In genomic region chr19:7419134-7419533, GRCm38 (mm10) we compare ENCODE assay signal across 8 mouse cellular contexts. TPM values are rescaled to one million over a fixed set of nuclear protein-coding genes. Genes with fewer than 3 reads are reported as not detected.
DNase-seq lines count a peak whose midpoint lies in the region; ATAC-seq lines count a peak whose summit lies in the region.

No protein-coding gene starts in this region.

- no peaks in the 10 kb centered on the region for H3K27me3 ChIP-seq in heart, embryonic 14.5 days (ENCODE audit: control insufficient read depth, insufficient read depth, low read length)
- peaks cover 35% of the 10 kb centered on the region for H3K27me3 ChIP-seq in liver, embryonic 15.5 days

- no peaks in the 10 kb centered on the region for H3K9me3 ChIP-seq in heart, embryonic 14.5 days (ENCODE audit: control insufficient read depth, low read length)
- no peaks in the 10 kb centered on the region for H3K9me3 ChIP-seq in liver, embryonic 15.5 days (replicated peaks)

- peak overlapping the region in 1 of 2 experiments; percentile 1; a peak in 1 of 4 replicates for H3K27ac ChIP-seq in heart, embryonic 14.5 days (replicated peaks in 1 of 2; ENCODE audit: control insufficient read depth in 1 of 2, insufficient read depth in 1 of 2, low read depth in 2 of 2, low read length in 2 of 2)
- H3K27ac ChIP-seq in liver, embryonic 15.5 days (replicated peaks), result peak overlapping the region; percentile 25; the same call in 1 of the 2 replicates

- H3K4me2 ChIP-seq in heart, embryonic 14.5 days (ENCODE audit: low read length), result peak overlapping the region; percentile 81
- H3K4me2 ChIP-seq in liver, embryonic 15.5 days, result peak overlapping the region; percentile 88

- peak overlapping the region; percentile 80 to 84 for H3K4me3 ChIP-seq in heart, embryonic 14.5 days (ENCODE audit: control insufficient read depth in 1 of 2, insufficient read depth in 1 of 2, low read depth in 1 of 2, low read length in 2 of 2)
- H3K4me3 ChIP-seq in liver, embryonic 15.5 days (replicated peaks), result peak overlapping the region; percentile 78

- peaks cover 45 to 67% of the 10 kb centered on the region in 2 experiments for H3K4me1 ChIP-seq in heart, embryonic 14.5 days (ENCODE audit: control insufficient read depth in 2 of 2, insufficient read depth in 2 of 2, low read length in 2 of 2)
- peaks cover 69% of the 10 kb centered on the region for H3K4me1 ChIP-seq in liver, embryonic 15.5 days (replicated peaks)

- peaks cover 46% of the 10 kb centered on the region for H3K36me3 ChIP-seq in heart, embryonic 14.5 days (ENCODE audit: control insufficient read depth, insufficient read depth, low read length)
- peaks cover 28% of the 10 kb centered on the region for H3K36me3 ChIP-seq in liver, embryonic 15.5 days (replicated peaks)

- H3K9ac ChIP-seq in heart, embryonic 14.5 days (ENCODE audit: low read length), result peak overlapping the region; percentile 98
- peak overlapping the region; percentile 23; the same call in 1 of the 2 replicates for H3K9ac ChIP-seq in liver, embryonic 15.5 days

- 15% methylated on average over 6 of the region's 6 CpGs for WGBS in heart, embryonic 14.5 days
- WGBS in liver, embryonic 15.5 days (ENCODE audit: insufficient replicate concordance), result 12% methylated on average over 6 of the region's 6 CpGs

- DNase-seq in adrenal gland, adult (ENCODE audit: inconsistent age in 2 of 2, low spot score in 1 of 2), result peak; percentile 18 to 35
- DNase-seq in adrenal gland, postnatal 10 days, result no peak
- DNase-seq in 3T3-L1 (ENCODE audit: low read depth, low spot score), result peak; percentile 20
- no peak for DNase-seq in spleen, adult 18-20 months
- no peak for DNase-seq in right cerebral cortex, postnatal 36 days (ENCODE audit: low spot score in 2 of 2)
- no peak for DNase-seq in right cerebral cortex, adult 18-20 months

- no peak for ATAC-seq in heart, embryonic 14.5 days (ENCODE audit: insufficient number of reproducible peaks, insufficient read depth, low FRiP score, low read depth)
- peak; percentile 20; the same call in 1 of the 2 replicates for ATAC-seq in liver, embryonic 15.5 days (ENCODE audit: insufficient read depth)

RNA-seq across cellular contexts. Expression of gene 2700081O15Rik, which starts 1.7 kb away (rescaled TPM):
- total RNA-seq in adrenal gland, postnatal 10 days (2021), result 10 to 100 TPM; 29.6 to 37.6 TPM
- polyA plus RNA-seq in heart, embryonic 14.5 days (2014; fragmentation: Nextera tagmentation; extraction: Ambion mirVana), result 4.4 and 5.8 TPM in 2 replicates
- polyA plus RNA-seq in liver, embryonic 15.5 days (2015; fragmentation: Nextera tagmentation; extraction: Ambion mirVana), result 0.68 and 0.88 TPM in 2 replicates

RNA-seq across cellular contexts. Expression of gene Spindoc, which starts 36.3 kb away (rescaled TPM):
- total RNA-seq in adrenal gland, postnatal 10 days (2021), result 10 to 100 TPM; 23.2 to 23.8 TPM
- polyA plus RNA-seq in heart, embryonic 14.5 days (2014; fragmentation: Nextera tagmentation; extraction: Ambion mirVana), result 11.1 and 14.8 TPM in 2 replicates
- 3.2 and 3.7 TPM in 2 replicates for polyA plus RNA-seq in liver, embryonic 15.5 days (2015; fragmentation: Nextera tagmentation; extraction: Ambion mirVana)

Comparison
In these comparisons a context has a peak if more than half of its experiments do, and no peak if none do; other contexts are left out.
1. DNase-seq: peak in adrenal gland, adult (2 of 2) and 3T3-L1 (single experiment); none in adrenal gland, postnatal 10 days (single experiment), spleen, adult 18-20 months (0 of 2), right cerebral cortex, postnatal 36 days (0 of 2) and right cerebral cortex, adult 18-20 months (single experiment).